Mouse (Mus musculus): ENCODE measurements at regions not wholly inside any gene's neighbourhood (a gene's known extent, or its start where the extent isn't known, plus 50 kb on each side); places are given as distances from the start of the nearest gene placed in this dataset.

GRCm38 (mm10) chr3:149117684-149118056 is 127.3 kb upstream of the Adgrl2 start:
- H3K27ac ChIP-seq (ENCODE audit: low read depth, low read length), result no peak overlapping the region
- H3K36me3 ChIP-seq (ENCODE audit: control insufficient read depth, insufficient read depth, low read length), result no peaks in the 10 kb centered on the region
- no peaks in the 10 kb centered on the region for H3K27me3 ChIP-seq (ENCODE audit: control insufficient read depth, insufficient read depth, low read length)
- H3K4me1 ChIP-seq (ENCODE audit: control insufficient read depth, insufficient read depth, low read length), result no peaks in the 10 kb centered on the region
- no peak overlapping the region for H3K4me3 ChIP-seq (ENCODE audit: low read depth, low read length)
- 90% methylated on average over 4 of the region's 4 CpGs for WGBS
- ATAC-seq (ENCODE audit: low read depth), result no peak
- no peak overlapping the region for H3K4me2 ChIP-seq (ENCODE audit: low read depth, low read length)
- no peaks in the 10 kb centered on the region for H3K9me3 ChIP-seq (ENCODE audit: control insufficient read depth, low read length)
- no peak overlapping the region for H3K9ac ChIP-seq (replicated peaks; ENCODE audit: low read depth, low read length)

GRCm38 (mm10) chr3:149117018-149117683 is 126.8 kb upstream of the Adgrl2 start:
- Histone ChIP-seq H3K27me3 (ENCODE audit: control insufficient read depth, insufficient read depth, low read length) (no peaks in the 10 kb centered on the region), H3K36me3 (ENCODE audit: control insufficient read depth, insufficient read depth, low read length) (no peaks in the 10 kb centered on the region), H3K9me3 (ENCODE audit: control insufficient read depth, low read length) (no peaks in the 10 kb centered on the region), H3K4me1 (ENCODE audit: control insufficient read depth, insufficient read depth, low read length) (no peaks in the 10 kb centered on the region), H3K9ac (replicated peaks; ENCODE audit: low read depth, low read length) (no peak overlapping the region), H3K27ac (ENCODE audit: low read depth, low read length) (no peak overlapping the region), H3K4me3 (ENCODE audit: low read depth, low read length) (no peak overlapping the region), H3K4me2 (ENCODE audit: low read depth, low read length) (no peak overlapping the region)
- ATAC-seq (ENCODE audit: low read depth), result no peak
- WGBS, result 80% methylated on average over 6 of the region's 6 CpGs

GRCm38 (mm10) chr3:149116604-149117003 is 126.2 kb upstream of the Adgrl2 start:
- no peaks in the 10 kb centered on the region for H3K4me1 ChIP-seq (ENCODE audit: control insufficient read depth, insufficient read depth, low read length)
- WGBS, result 88% methylated on average over 11 of the region's 11 CpGs
- no peak for ATAC-seq (ENCODE audit: low read depth)
- no peaks in the 10 kb centered on the region for H3K27me3 ChIP-seq (ENCODE audit: control insufficient read depth, insufficient read depth, low read length)
- no peak overlapping the region for H3K9ac ChIP-seq (replicated peaks; ENCODE audit: low read depth, low read length)
- H3K36me3 ChIP-seq (ENCODE audit: control insufficient read depth, insufficient read depth, low read length), result no peaks in the 10 kb centered on the region
- no peak overlapping the region for H3K4me2 ChIP-seq (ENCODE audit: low read depth, low read length)
- H3K9me3 ChIP-seq (ENCODE audit: control insufficient read depth, low read length), result no peaks in the 10 kb centered on the region
- no peak overlapping the region for H3K4me3 ChIP-seq (ENCODE audit: low read depth, low read length)
- no peak overlapping the region for H3K27ac ChIP-seq (ENCODE audit: low read depth, low read length)

GRCm38 (mm10) chr3:149115901-149116300 is 125.5 kb upstream of the Adgrl2 start:
- Histone ChIP-seq H3K36me3 (ENCODE audit: control insufficient read depth, insufficient read depth, low read length) (no peaks in the 10 kb centered on the region), H3K9ac (replicated peaks; ENCODE audit: low read depth, low read length) (no peak overlapping the region), H3K4me1 (ENCODE audit: control insufficient read depth, insufficient read depth, low read length) (no peaks in the 10 kb centered on the region), H3K4me3 (ENCODE audit: low read depth, low read length) (no peak overlapping the region), H3K9me3 (ENCODE audit: control insufficient read depth, low read length) (no peaks in the 10 kb centered on the region), H3K4me2 (ENCODE audit: low read depth, low read length) (no peak overlapping the region), H3K27me3 (ENCODE audit: control insufficient read depth, insufficient read depth, low read length) (no peaks in the 10 kb centered on the region), H3K27ac (ENCODE audit: low read depth, low read length) (no peak overlapping the region)
- 96% methylated on average over 12 of the region's 12 CpGs for WGBS
- no peak for ATAC-seq (ENCODE audit: low read depth)

GRCm38 (mm10) chr3:149112878-149113277 is 122.5 kb upstream of the Adgrl2 start:
- no peaks in the 10 kb centered on the region for H3K27me3 ChIP-seq (ENCODE audit: control insufficient read depth, insufficient read depth, low read length)
- no peak for ATAC-seq (ENCODE audit: low read depth)
- WGBS, result 81% methylated on average over 6 of the region's 6 CpGs
- H3K27ac ChIP-seq (ENCODE audit: low read depth, low read length), result no peak overlapping the region
- no peak overlapping the region for H3K9ac ChIP-seq (replicated peaks; ENCODE audit: low read depth, low read length)
- no peaks in the 10 kb centered on the region for H3K4me1 ChIP-seq (ENCODE audit: control insufficient read depth, insufficient read depth, low read length)
- H3K4me3 ChIP-seq (ENCODE audit: low read depth, low read length), result no peak overlapping the region
- no peak overlapping the region for H3K4me2 ChIP-seq (ENCODE audit: low read depth, low read length)
- H3K9me3 ChIP-seq (ENCODE audit: control insufficient read depth, low read length), result no peaks in the 10 kb centered on the region
- no peaks in the 10 kb centered on the region for H3K36me3 ChIP-seq (ENCODE audit: control insufficient read depth, insufficient read depth, low read length)

- H3K9ac ChIP-seq (replicated peaks; ENCODE audit: low read depth, low read length), result no peak overlapping the region
- no peak overlapping the region for H3K4me2 ChIP-seq (ENCODE audit: low read depth, low read length)
- H3K4me1 ChIP-seq (ENCODE audit: control insufficient read depth, insufficient read depth, low read length), result no peaks in the 10 kb centered on the region
- no peaks in the 10 kb centered on the region for H3K9me3 ChIP-seq (ENCODE audit: control insufficient read depth, low read length)
- H3K36me3 ChIP-seq (ENCODE audit: control insufficient read depth, insufficient read depth, low read length), result no peaks in the 10 kb centered on the region
- no peak for ATAC-seq (ENCODE audit: low read depth)
- H3K27ac ChIP-seq (ENCODE audit: low read depth, low read length), result no peak overlapping the region
- H3K27me3 ChIP-seq (ENCODE audit: control insufficient read depth, insufficient read depth, low read length), result no peaks in the 10 kb centered on the region
- 68% methylated on average over 19 of the region's 19 CpGs for WGBS
- no peak overlapping the region for H3K4me3 ChIP-seq (ENCODE audit: low read depth, low read length)
Measured at GRCm38 (mm10) chr3:149111529-149112439, 121.4 kb upstream of the Adgrl2 start.

- H3K9me3 ChIP-seq (ENCODE audit: control insufficient read depth, low read length), result no peaks in the 10 kb centered on the region
- no peaks in the 10 kb centered on the region for H3K36me3 ChIP-seq (ENCODE audit: control insufficient read depth, insufficient read depth, low read length)
- H3K27me3 ChIP-seq (ENCODE audit: control insufficient read depth, insufficient read depth, low read length), result no peaks in the 10 kb centered on the region
- H3K9ac ChIP-seq (replicated peaks; ENCODE audit: low read depth, low read length), result no peak overlapping the region
- H3K4me3 ChIP-seq (ENCODE audit: low read depth, low read length), result no peak overlapping the region
- H3K27ac ChIP-seq (ENCODE audit: low read depth, low read length), result no peak overlapping the region
- no peaks in the 10 kb centered on the region for H3K4me1 ChIP-seq (ENCODE audit: control insufficient read depth, insufficient read depth, low read length)
- no peak overlapping the region for H3K4me2 ChIP-seq (ENCODE audit: low read depth, low read length)
- ATAC-seq (ENCODE audit: low read depth), result no peak
- WGBS, result 57% methylated on average over 9 of the region's 9 CpGs
Measured at GRCm38 (mm10) chr3:149110831-149111230, 120.5 kb upstream of the Adgrl2 start.

GRCm38 (mm10) chr3:149105709-149106450 is 115.5 kb upstream of the Adgrl2 start:
- no peak overlapping the region for H3K4me2 ChIP-seq (ENCODE audit: low read depth, low read length)
- H3K9me3 ChIP-seq (ENCODE audit: control insufficient read depth, low read length), result no peaks in the 10 kb centered on the region
- H3K36me3 ChIP-seq (ENCODE audit: control insufficient read depth, insufficient read depth, low read length), result no peaks in the 10 kb centered on the region
- no peaks in the 10 kb centered on the region for H3K4me1 ChIP-seq (ENCODE audit: control insufficient read depth, insufficient read depth, low read length)
- 65% methylated on average over 13 of the region's 13 CpGs for WGBS
- H3K9ac ChIP-seq (replicated peaks; ENCODE audit: low read depth, low read length), result no peak overlapping the region
- H3K4me3 ChIP-seq (ENCODE audit: low read depth, low read length), result no peak overlapping the region
- ATAC-seq (ENCODE audit: low read depth), result no peak
- no peaks in the 10 kb centered on the region for H3K27me3 ChIP-seq (ENCODE audit: control insufficient read depth, insufficient read depth, low read length)
- no peak overlapping the region for H3K27ac ChIP-seq (ENCODE audit: low read depth, low read length)

GRCm38 (mm10) chr3:149105181-149105580 is 114.8 kb upstream of the Adgrl2 start:
- Histone ChIP-seq H3K4me1 (ENCODE audit: control insufficient read depth, insufficient read depth, low read length) (no peaks in the 10 kb centered on the region), H3K27me3 (ENCODE audit: control insufficient read depth, insufficient read depth, low read length) (no peaks in the 10 kb centered on the region), H3K36me3 (ENCODE audit: control insufficient read depth, insufficient read depth, low read length) (no peaks in the 10 kb centered on the region), H3K9ac (replicated peaks; ENCODE audit: low read depth, low read length) (no peak overlapping the region), H3K4me2 (ENCODE audit: low read depth, low read length) (no peak overlapping the region), H3K4me3 (ENCODE audit: low read depth, low read length) (no peak overlapping the region), H3K9me3 (ENCODE audit: control insufficient read depth, low read length) (no peaks in the 10 kb centered on the region), H3K27ac (ENCODE audit: low read depth, low read length) (no peak overlapping the region)
- no peak for ATAC-seq (ENCODE audit: low read depth)
- WGBS, result 92% methylated on average over 4 of the region's 4 CpGs
